In the genomic region with DNA sequence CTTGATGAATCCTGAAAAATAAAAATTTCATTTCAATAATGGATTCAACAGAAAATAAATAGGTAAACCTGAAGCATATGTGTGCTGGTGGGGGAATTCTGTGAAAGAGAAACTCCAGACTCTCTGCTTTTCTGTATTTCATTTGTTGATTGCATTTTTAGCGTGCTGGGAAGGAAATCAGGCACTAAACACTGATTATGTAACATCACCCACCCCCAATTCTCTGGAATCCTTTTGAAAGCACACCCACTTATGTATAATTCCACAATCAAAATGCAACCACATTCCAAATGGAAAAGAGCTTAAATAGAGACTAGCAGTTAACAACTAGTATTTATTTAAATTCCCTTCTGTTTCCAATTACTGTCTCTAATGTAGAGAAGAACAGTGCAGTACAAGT, we compare ENCODE assay signal across 17 mouse cellular contexts.
"Had no signal": no experiment of that assay in that cellular context is flagged by ENCODE, and none has a peak within 500 bp of the region (broad histone marks: within the 10 kb centered on the region; RNA-seq: fewer than 3 reads in every experiment).

No protein-coding gene starts in this region.

- ATAC-seq: liver, embryonic 12.5 days; midbrain, embryonic 15.5 days had no signal

- H3K36me3 ChIP-seq: limb, embryonic 15.5 days; liver, embryonic 12.5 days; midbrain, embryonic 15.5 days; neural tube, embryonic 12.5 days had no signal

- H3K4me1 ChIP-seq: limb, embryonic 15.5 days; liver, embryonic 12.5 days; megakaryocyte, embryonic 14.5 days; midbrain, embryonic 15.5 days; neural tube, embryonic 12.5 days had no signal

- DNase-seq: kidney, adult 11 months; kidney, adult 9 months; kidney, postnatal 36 days; left cerebral cortex, postnatal 4 days; lung, embryonic 14.5 days; lung, postnatal 10 days; thymus, adult 18-20 months; thymus, postnatal 14 days had no signal

- H3K9ac ChIP-seq: limb, embryonic 15.5 days; liver, embryonic 12.5 days; lung, embryonic 14.5 days; midbrain, embryonic 15.5 days; neural tube, embryonic 12.5 days had no signal

- H3K4me3 ChIP-seq: limb, embryonic 15.5 days; liver, embryonic 12.5 days; megakaryocyte, embryonic 14.5 days; midbrain, embryonic 15.5 days; neural tube, embryonic 12.5 days had no signal

- H3K4me2 ChIP-seq: limb, embryonic 15.5 days; liver, embryonic 12.5 days; lung, embryonic 14.5 days; midbrain, embryonic 11.5 days; midbrain, embryonic 15.5 days; neural tube, embryonic 12.5 days had no signal

- H3K27me3 ChIP-seq: limb, embryonic 15.5 days; liver, embryonic 12.5 days; megakaryocyte, embryonic 14.5 days; midbrain, embryonic 15.5 days; neural tube, embryonic 12.5 days had no signal

- H3K27ac ChIP-seq: kidney, postnatal 0 days; limb, embryonic 15.5 days; liver, embryonic 12.5 days; macrophage; midbrain, embryonic 15.5 days; neural tube, embryonic 12.5 days; stomach, postnatal 0 days had no signal

- H3K9me3 ChIP-seq: limb, embryonic 15.5 days; liver, embryonic 12.5 days; megakaryocyte, embryonic 14.5 days; midbrain, embryonic 15.5 days; neural tube, embryonic 12.5 days had no signal
